Mouse (Mus musculus) heart, adult 2 months (tissue): ENCODE measurements at regions not wholly inside any gene's neighbourhood (a gene's known extent, or its start where the extent isn't known, plus 50 kb on each side); places are given as distances from the start of the nearest gene placed in this dataset.

Source experiments
- CTCF ChIP-seq: fragments of 200-600 bp; IDR thresholded peaks from 2 replicates; pipeline ENCODE4 v1.8.1; 2022; ENCODE audit warnings: antibody characterized with exemption, mild to moderate bottlenecking, moderate library complexity
- POLR2A ChIP-seq: fragments of 200-500 bp; IDR thresholded peaks from 2 replicates; pipeline ENCODE4 v1.6.1; 2011; ENCODE audit warnings: mild to moderate bottlenecking, low read depth, low read length, control low read depth; ENCODE audit not compliant: insufficient read depth

- TF ChIP-seq CTCF (no peak), POLR2A (no peak)
Observed at GRCm38 (mm10) chr5:118436035-118436434, 124.4 kb upstream of the Med13l start.
